In the genomic region with DNA sequence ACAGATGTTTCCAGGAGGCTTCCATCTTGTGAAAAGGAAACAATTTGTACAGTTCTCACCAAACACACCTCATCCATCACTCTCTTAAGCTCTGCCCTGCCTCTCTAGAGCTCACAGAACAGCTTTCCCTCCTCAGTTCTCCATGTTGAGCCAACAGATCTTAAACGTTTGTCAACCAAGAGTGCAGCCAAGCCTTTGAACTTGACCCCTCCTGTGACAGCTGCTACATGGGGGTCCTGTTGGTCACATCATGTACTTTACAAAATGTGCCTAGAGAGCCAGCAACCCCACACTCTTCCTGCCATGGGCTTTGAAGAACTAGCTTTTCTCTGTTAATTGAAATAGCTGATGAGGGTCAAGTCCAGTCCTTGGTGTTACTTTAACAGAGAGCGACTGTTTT, we compare ENCODE assay signal across 14 mouse cellular contexts.
A peak's percentile ranks its signal among the peaks of the same experiment; 100 is the strongest.
DNase-seq lines count a peak whose midpoint lies in the region; ATAC-seq and TF ChIP-seq lines count a peak whose summit lies in the region.
"Had no signal": no experiment of that assay in that cellular context is flagged by ENCODE, and none has a peak within 500 bp of the region (broad histone marks: within the 10 kb centered on the region; RNA-seq: fewer than 3 reads in every experiment).

No protein-coding gene starts in this region.

- 42% methylated on average over 2 of the region's 2 CpGs for WGBS in intestine, embryonic 15.5 days
- WGBS in intestine, postnatal 0 days: 54% methylated on average over 2 of the region's 2 CpGs
- 23% methylated on average over 2 of the region's 2 CpGs for WGBS in limb, embryonic 11.5 days
- 44% methylated on average over 2 of the region's 2 CpGs for WGBS in neural tube, embryonic 11.5 days

- intact Hi-C loops in left cerebral cortex, postnatal 25 days (cut with DNase I): no loop called here

- H3K4me2 ChIP-seq in intestine, embryonic 15.5 days (replicated peaks): no peak overlapping the region
- H3K4me2 ChIP-seq in intestine, postnatal 0 days (replicated peaks; ENCODE audit: low read depth): no peak overlapping the region
- H3K4me2 ChIP-seq in limb, embryonic 11.5 days (ENCODE audit: low read depth, severe bottlenecking): no peak overlapping the region
- H3K4me2 ChIP-seq in neural tube, embryonic 11.5 days (ENCODE audit: low read depth): no peak overlapping the region
- H3K4me2 ChIP-seq: embryonic facial prominence, embryonic 15.5 days; hindbrain, embryonic 15.5 days; midbrain, embryonic 12.5 days had no signal

- peak; percentile 61; the same call in 1 of the 2 replicates for ATAC-seq in intestine, embryonic 15.5 days
- no peak for ATAC-seq in intestine, postnatal 0 days
- ATAC-seq in limb, embryonic 11.5 days (ENCODE audit: insufficient number of reproducible peaks, low FRiP score, low TSS enrichment, low read depth): no peak
- ATAC-seq in neural tube, embryonic 11.5 days (ENCODE audit: insufficient read depth, low FRiP score, low TSS enrichment): no peak
- ATAC-seq: forebrain, embryonic 16.5 days had no signal

- no peaks in the 10 kb centered on the region for H3K36me3 ChIP-seq in intestine, embryonic 15.5 days
- H3K36me3 ChIP-seq in intestine, postnatal 0 days (ENCODE audit: control insufficient read depth, insufficient read depth): no peaks in the 10 kb centered on the region
- no peaks in the 10 kb centered on the region for H3K36me3 ChIP-seq in limb, embryonic 11.5 days (ENCODE audit: control insufficient read depth, insufficient read depth, low read length)
- H3K36me3 ChIP-seq in neural tube, embryonic 11.5 days (ENCODE audit: control insufficient read depth, insufficient read depth, low read length): no peaks in the 10 kb centered on the region
- H3K36me3 ChIP-seq: embryonic facial prominence, embryonic 15.5 days; hindbrain, embryonic 15.5 days; midbrain, embryonic 12.5 days had no signal

- H3K9me3 ChIP-seq in intestine, embryonic 15.5 days: no peaks in the 10 kb centered on the region
- no peaks in the 10 kb centered on the region for H3K9me3 ChIP-seq in intestine, postnatal 0 days (ENCODE audit: control insufficient read depth)
- no peaks in the 10 kb centered on the region for H3K9me3 ChIP-seq in limb, embryonic 11.5 days (ENCODE audit: control insufficient read depth, low read length)
- H3K9me3 ChIP-seq in neural tube, embryonic 11.5 days (ENCODE audit: control insufficient read depth, low read length): no peaks in the 10 kb centered on the region
- H3K9me3 ChIP-seq: embryonic facial prominence, embryonic 15.5 days; hindbrain, embryonic 15.5 days; midbrain, embryonic 12.5 days had no signal

- peak; percentile 52 for DNase-seq in kidney, adult 11 months
- DNase-seq in limb, embryonic 11.5 days (ENCODE audit: low spot score): peak; percentile 47
- DNase-seq in neural tube, embryonic 11.5 days (ENCODE audit: low spot score): peak; percentile 19
- no peak for DNase-seq in left cerebral cortex, postnatal 25 days (ENCODE audit: low spot score in 2 of 2)
- no peak for DNase-seq in layer of hippocampus, adult 9-11 months
- no peak for DNase-seq in heart, adult 8-10 months (ENCODE audit: low spot score)
- DNase-seq: thymus, postnatal 4 days had no signal

- no peak overlapping the region for H3K27ac ChIP-seq in intestine, embryonic 15.5 days
- no peak overlapping the region for H3K27ac ChIP-seq in intestine, postnatal 0 days (ENCODE audit: low read depth, low read length)
- no peak overlapping the region for H3K27ac ChIP-seq in limb, embryonic 11.5 days (replicated peaks; ENCODE audit: low read depth, low read length)
- H3K27ac ChIP-seq in neural tube, embryonic 11.5 days (ENCODE audit: low read depth, low read length): no peak overlapping the region
- H3K27ac ChIP-seq: embryonic facial prominence, embryonic 15.5 days; hindbrain, embryonic 15.5 days; left cerebral cortex, adult 2 months; midbrain, embryonic 12.5 days had no signal

- H3K4me3 ChIP-seq in intestine, embryonic 15.5 days (replicated peaks): no peak overlapping the region
- H3K4me3 ChIP-seq in intestine, postnatal 0 days (ENCODE audit: low read depth, low read length): no peak overlapping the region
- H3K4me3 ChIP-seq in limb, embryonic 11.5 days (ENCODE audit: low read depth, low read length): no peak overlapping the region
- H3K4me3 ChIP-seq in neural tube, embryonic 11.5 days (ENCODE audit: low read depth, low read length): no peak overlapping the region
- H3K4me3 ChIP-seq: embryonic facial prominence, embryonic 15.5 days; hindbrain, embryonic 15.5 days; left cerebral cortex, adult 2 months; midbrain, embryonic 12.5 days had no signal

- H3K4me1 ChIP-seq in intestine, embryonic 15.5 days (replicated peaks): 0 out of 2 replicates have a peak, but pooled peaks cover 3% of the 10 kb centered on the region
- H3K4me1 ChIP-seq in intestine, postnatal 0 days (replicated peaks; ENCODE audit: control insufficient read depth, insufficient read depth, low read length): no peaks in the 10 kb centered on the region
- no peaks in the 10 kb centered on the region for H3K4me1 ChIP-seq in limb, embryonic 11.5 days (ENCODE audit: control insufficient read depth, insufficient read depth, low read length)
- no peaks in the 10 kb centered on the region for H3K4me1 ChIP-seq in neural tube, embryonic 11.5 days (ENCODE audit: control insufficient read depth, insufficient read depth, low read length)
- H3K4me1 ChIP-seq: embryonic facial prominence, embryonic 15.5 days; hindbrain, embryonic 15.5 days; midbrain, embryonic 12.5 days had no signal

- no peak for TF ChIP-seq CTCF in intestine, postnatal 0 days (IDR thresholded peaks at IDR 0.05; ENCODE audit: low read depth)

- no peak overlapping the region for H3K9ac ChIP-seq in intestine, embryonic 15.5 days
- H3K9ac ChIP-seq in intestine, postnatal 0 days (ENCODE audit: low read depth, low read length): no peak overlapping the region
- no peak overlapping the region for H3K9ac ChIP-seq in limb, embryonic 11.5 days (ENCODE audit: low read length)
- no peak overlapping the region for H3K9ac ChIP-seq in neural tube, embryonic 11.5 days (ENCODE audit: low read length)
- H3K9ac ChIP-seq: embryonic facial prominence, embryonic 15.5 days; hindbrain, embryonic 15.5 days; midbrain, embryonic 12.5 days had no signal

- no peaks in the 10 kb centered on the region for H3K27me3 ChIP-seq in intestine, embryonic 15.5 days (replicated peaks)
- H3K27me3 ChIP-seq in intestine, postnatal 0 days (replicated peaks; ENCODE audit: control insufficient read depth, insufficient read depth, low read length): no peaks in the 10 kb centered on the region
- no peaks in the 10 kb centered on the region for H3K27me3 ChIP-seq in limb, embryonic 11.5 days (ENCODE audit: control insufficient read depth, insufficient read depth, low read length)
- no peaks in the 10 kb centered on the region for H3K27me3 ChIP-seq in neural tube, embryonic 11.5 days (ENCODE audit: control insufficient read depth, insufficient read depth, low read length)
- H3K27me3 ChIP-seq: embryonic facial prominence, embryonic 15.5 days; hindbrain, embryonic 15.5 days; midbrain, embryonic 12.5 days had no signal

Comparison
In these comparisons a context has a peak if more than half of its experiments do, and no peak if none do; other contexts are left out.
1. DNase-seq: peak in kidney, adult 11 months (single experiment), limb, embryonic 11.5 days (single experiment) and neural tube, embryonic 11.5 days (single experiment); none in left cerebral cortex, postnatal 25 days (0 of 2), layer of hippocampus, adult 9-11 months (single experiment) and heart, adult 8-10 months (single experiment).